Mouse (Mus musculus) midbrain, embryonic 14.5 days (tissue): ENCODE measurements around the gene Tyk2. TPM values are rescaled to one million over a fixed set of nuclear protein-coding genes. Genes with fewer than 3 reads are reported as not detected.

Source experiments
- ATAC-seq: fragments of 200-750 bp; cut with Nextera tagmentation; 2 replicates; pipeline ENCODE4 v1.8.0; 2017; ENCODE audit warnings: moderate number of reproducible peaks, moderate library complexity; ENCODE audit not compliant: low FRiP score, low TSS enrichment
- DNase-seq: peaks from one replicate; pipeline ENCODE4 v3.0.0-alpha.2; 2015
- H3K27ac ChIP-seq: fragments of 300-500 bp; sonication (generic); replicated peaks from 2 replicates; pipeline ENCODE4 v1.5.1; 2014; ENCODE audit warnings: mild to moderate bottlenecking, low read depth, low read length, moderate library complexity
- H3K27me3 ChIP-seq: fragments of 300-500 bp; sonication (generic); 2 replicates; pipeline ENCODE4 v1.6.1; 2014; ENCODE audit warnings: low read length, control low read depth, mixed read lengths; ENCODE audit not compliant: control insufficient read depth, insufficient read depth
- H3K36me3 ChIP-seq: fragments of 300-500 bp; sonication (generic); 2 replicates; pipeline ENCODE4 v1.6.1; 2014; ENCODE audit warnings: low read length, control low read depth; ENCODE audit not compliant: control insufficient read depth, insufficient read depth
- H3K4me1 ChIP-seq: fragments of 300-500 bp; sonication (generic); 2 replicates; pipeline ENCODE4 v1.6.1; 2014; ENCODE audit warnings: mild to moderate bottlenecking, antibody characterized with exemption, low read length, control low read depth; ENCODE audit not compliant: control insufficient read depth, insufficient read depth
- H3K4me2 ChIP-seq: fragments of 300-500 bp; sonication (generic); 2 replicates; pipeline ENCODE4 v1.6.1; 2014; ENCODE audit warnings: mild to moderate bottlenecking, low read length, moderate library complexity
- H3K4me3 ChIP-seq: fragments of 300-500 bp; sonication (generic); replicated peaks from 2 replicates; pipeline ENCODE4 v1.5.1; 2014; ENCODE audit warnings: low read depth, low read length
- H3K9ac ChIP-seq: fragments of 300-500 bp; sonication (generic); replicated peaks from 2 replicates; pipeline ENCODE4 v1.6.1; 2014; ENCODE audit warnings: mild to moderate bottlenecking, low read length, moderate library complexity
- H3K9me3 ChIP-seq: fragments of 300-500 bp; sonication (generic); 2 replicates; pipeline ENCODE4 v1.6.1; 2016; ENCODE audit warnings: low read length, control low read depth, mixed read lengths; ENCODE audit not compliant: control insufficient read depth
- WGBS: fragments of 180-500 bp; shearing (Covaris S2); extraction: QIAGEN DNeasy Blood & Tissue Kit; methylation state at CpG from one replicate; pipeline ENCODE4 v1.1.7; 2014; 5-methylcytosine and 5-hydroxymethylcytosine counted together
- polyA plus RNA-seq: library from polyadenylated mRNA; unstranded; fragments of >200 nt; fragmentation: Nextera tagmentation; extraction: Ambion mirVana; gene quantifications from 2 replicates; pipeline ENCODE4 v1.2.1, GENCODE M21; 2014

Gene Tyk2
- polyA plus RNA-seq, 1 experiment from 2014 or later: 8.5 TPM

DNA sequence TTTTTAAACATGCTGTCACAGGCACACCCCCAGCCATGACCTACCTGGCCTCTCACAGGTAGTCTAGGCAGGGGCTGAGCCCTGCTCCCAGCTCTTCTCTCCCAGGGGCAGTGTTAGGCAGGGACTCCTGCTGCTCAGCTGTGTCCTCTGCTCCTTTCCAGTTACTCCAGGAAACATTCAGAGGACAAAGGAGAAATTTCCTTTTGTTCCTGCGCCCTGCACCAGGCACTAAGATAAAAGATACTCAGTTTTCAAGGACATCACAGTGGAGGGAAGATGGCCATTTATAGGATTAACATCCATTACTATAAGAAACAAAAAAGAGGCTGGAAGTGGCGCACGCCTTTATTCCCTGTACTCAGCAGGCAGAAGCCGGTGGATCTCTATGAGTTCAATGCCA, 35.1 kb downstream of the Tyk2 start:
- Histone ChIP-seq H3K27me3 (no peaks in the 10 kb centered on the region), H3K9me3 (no peaks in the 10 kb centered on the region)
- no peak for ATAC-seq

DNA sequence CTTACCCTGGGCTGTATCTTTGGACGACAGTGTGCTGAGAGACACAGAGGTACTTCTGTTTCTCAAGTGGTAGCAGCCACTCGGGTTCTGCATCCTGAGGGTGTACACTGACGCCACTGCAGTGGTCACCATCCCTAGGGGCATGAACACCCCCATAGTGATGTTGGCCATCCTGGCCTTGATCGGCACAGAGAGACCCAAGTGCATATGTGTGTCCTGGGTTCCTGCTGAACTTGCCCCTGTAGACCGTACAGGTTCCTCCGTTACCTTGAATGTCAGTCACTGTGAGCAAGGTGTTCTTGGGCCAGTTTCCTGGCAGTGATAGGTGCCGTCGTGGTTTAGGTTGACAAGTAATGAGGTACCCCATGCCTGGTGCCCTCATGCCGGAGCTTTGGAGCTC, 37.6 kb downstream of the Tyk2 start:
- Histone ChIP-seq H3K4me1 (peaks cover 10% of the 10 kb centered on the region), H3K27ac (no peak overlapping the region), H3K9ac (no peak overlapping the region), H3K27me3 (no peaks in the 10 kb centered on the region), H3K36me3 (peaks cover 17% of the 10 kb centered on the region), H3K4me3 (no peak overlapping the region), H3K9me3 (no peaks in the 10 kb centered on the region), H3K4me2 (no peak overlapping the region)
- ATAC-seq: no peak
- no peak for DNase-seq
- WGBS: 96% methylated on average over 9 of the region's 9 CpGs

More for the DNA sequence above, 35.1 kb downstream of the Tyk2 start:
- Histone ChIP-seq H3K4me2 (no peak overlapping the region), H3K27ac (no peak overlapping the region), H3K4me1 (peaks cover under 1% of the 10 kb centered on the region; the same call in 1 of the 2 replicates), H3K36me3 (no peaks in the 10 kb centered on the region), H3K4me3 (no peak overlapping the region), H3K9ac (no peak overlapping the region)
- DNase-seq: no peak
- 56% methylated on average over 4 of the region's 4 CpGs for WGBS

GRCm38 (mm10) chr9:21091707-21092320, 39.2 kb downstream of the Tyk2 start, which contains the start of the genes Gm38431 and Raver1:
Gene Gm38431, minus strand, starts transcription at chr9:21091997.
Gene Raver1, minus strand, starts transcription at chr9:21092008.
- peak; percentile 100 for ATAC-seq
- Histone ChIP-seq H3K4me2 (peak within 1 kb of the TSS; percentile 76), H3K4me1 (peaks cover 10% of the 10 kb centered on the region), H3K9me3 (no peaks in the 10 kb centered on the region), H3K36me3 (peaks cover 33% of the 10 kb centered on the region), H3K27me3 (no peaks in the 10 kb centered on the region), H3K4me3 (peak within 1 kb of the TSS; percentile 69), H3K9ac (peak within 1 kb of the TSS; percentile 69), H3K27ac (peak within 1 kb of the TSS; percentile 87)
- DNase-seq: peak; percentile 98
- WGBS: under 1% methylated on average over 54 of the region's 54 CpGs

DNA sequence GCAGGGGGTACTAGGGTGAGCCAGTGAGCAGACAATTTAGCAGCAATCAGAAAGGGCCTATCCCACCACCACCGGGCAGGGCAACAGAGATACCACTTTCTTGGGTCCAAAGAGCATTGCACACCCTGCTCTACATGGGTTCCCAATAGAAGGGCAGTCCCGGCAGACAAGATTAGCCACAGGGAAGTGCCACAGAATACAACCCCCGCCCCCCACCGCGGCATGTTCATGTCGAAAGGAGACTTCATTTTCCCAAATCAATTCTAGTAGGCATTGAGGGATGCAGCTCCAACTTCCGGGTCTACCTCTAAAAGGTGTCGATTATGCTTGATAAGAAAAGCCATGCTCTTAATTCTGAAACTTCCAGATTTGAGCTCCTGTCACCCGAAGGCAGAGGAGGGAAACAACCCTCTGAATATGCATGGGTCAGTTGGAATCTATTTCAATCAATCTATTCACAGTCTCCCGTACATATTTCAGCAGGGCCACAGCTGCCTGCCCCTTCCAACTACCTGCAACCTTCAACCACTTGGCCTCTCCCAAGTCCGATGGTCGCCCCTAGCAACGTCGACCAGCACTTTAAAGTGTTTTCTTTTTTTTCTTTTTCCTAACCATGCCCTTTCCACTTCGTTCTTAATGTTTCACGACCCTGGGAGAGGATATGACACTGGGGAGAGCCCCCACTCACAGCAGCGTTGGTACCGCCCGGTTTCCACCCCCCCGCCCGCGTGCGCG, 39.9 kb downstream of the Tyk2 start:
- no peak for ATAC-seq

DNA sequence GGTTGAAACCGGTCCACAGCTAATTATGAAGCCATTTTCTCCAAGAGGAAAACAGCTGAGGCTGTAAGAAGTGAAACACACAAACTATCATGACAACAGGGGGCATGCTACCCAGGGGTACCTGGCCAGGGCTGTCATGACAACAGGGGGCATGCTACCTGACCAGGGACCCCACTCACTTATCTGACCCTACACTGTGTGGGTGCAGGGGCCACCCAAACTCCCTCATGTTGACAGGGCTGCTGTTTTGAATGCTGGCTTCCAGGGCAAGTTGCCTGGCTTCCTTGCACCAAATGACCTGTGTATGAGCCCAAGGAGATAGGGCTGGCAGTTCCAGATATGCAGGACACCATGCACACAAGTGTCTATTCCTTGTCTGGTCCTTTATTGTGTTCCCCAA, 40.5 kb downstream of the Tyk2 start:
- DNase-seq (no peak), ATAC-seq (no peak)
- H3K9ac ChIP-seq: peak overlapping the region; percentile 69
- H3K27ac ChIP-seq: peak overlapping the region; percentile 87; the same call in 1 of the 2 replicates
- peaks cover 46% of the 10 kb centered on the region for H3K36me3 ChIP-seq
- no peaks in the 10 kb centered on the region for H3K9me3 ChIP-seq
- peaks cover 10% of the 10 kb centered on the region for H3K4me1 ChIP-seq
- 100% methylated on average over 1 of the region's 1 CpGs for WGBS
- H3K4me3 ChIP-seq: peak overlapping the region; percentile 69
- peak overlapping the region; percentile 76 for H3K4me2 ChIP-seq
- H3K27me3 ChIP-seq: no peaks in the 10 kb centered on the region

More for the DNA sequence above, 39.9 kb downstream of the Tyk2 start:
- Histone ChIP-seq H3K4me2 (peak overlapping the region; percentile 76), H3K27ac (peak overlapping the region; percentile 87), H3K4me1 (peaks cover 10% of the 10 kb centered on the region), H3K9me3 (no peaks in the 10 kb centered on the region), H3K27me3 (no peaks in the 10 kb centered on the region), H3K9ac (peak overlapping the region; percentile 69), H3K36me3 (peaks cover 40% of the 10 kb centered on the region), H3K4me3 (peak overlapping the region; percentile 69)
- DNase-seq: no peak
- WGBS: 2% methylated on average over 24 of the region's 24 CpGs

DNA sequence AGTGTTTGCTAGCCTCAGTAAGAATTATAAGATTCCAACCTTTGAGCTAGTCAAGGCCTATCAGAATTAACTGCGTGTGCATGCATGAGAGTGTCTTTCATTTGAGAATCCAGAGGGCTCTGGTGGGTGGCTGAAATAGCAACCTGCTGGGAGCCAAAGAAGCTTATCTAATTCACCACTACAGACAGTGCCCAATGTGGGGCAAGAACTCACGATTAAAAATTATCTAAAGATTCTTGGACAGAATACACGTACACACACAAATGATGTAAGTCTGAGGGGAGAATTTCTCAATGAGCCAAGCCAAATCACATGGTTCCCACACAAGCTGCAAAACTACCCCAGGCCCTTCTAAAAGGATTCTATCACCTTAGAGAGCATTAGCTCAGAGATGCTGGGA, 47.7 kb downstream of the Tyk2 start:
- DNase-seq (no peak), ATAC-seq (no peak)
- Histone ChIP-seq H3K36me3 (peaks cover 94% of the 10 kb centered on the region), H3K9me3 (no peaks in the 10 kb centered on the region), H3K27me3 (no peaks in the 10 kb centered on the region), H3K4me3 (no peak overlapping the region), H3K4me1 (no peaks in the 10 kb centered on the region), H3K4me2 (no peak overlapping the region), H3K27ac (no peak overlapping the region), H3K9ac (no peak overlapping the region)
- WGBS: 76% methylated on average over 3 of the region's 3 CpGs

DNA sequence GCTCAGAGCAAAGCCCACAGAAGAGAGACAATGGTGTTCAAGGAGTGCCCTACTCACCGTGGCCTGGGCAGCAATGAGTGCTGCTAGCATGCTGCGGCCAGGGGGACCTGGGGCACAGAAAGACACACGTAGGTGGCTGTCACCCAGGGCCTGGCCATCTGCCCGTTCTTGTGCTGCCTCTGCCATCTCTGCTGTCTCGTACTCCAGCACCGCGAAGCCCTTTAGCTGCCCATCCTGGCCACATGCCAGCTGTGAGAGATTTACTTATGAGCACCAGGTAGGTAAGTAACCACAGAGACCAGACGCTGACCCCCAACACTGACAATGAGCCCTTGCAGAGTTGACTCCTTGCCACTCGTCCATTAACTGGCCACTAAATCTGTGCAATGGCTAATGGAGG, 49.9 kb downstream of the Tyk2 start:
- H3K27ac ChIP-seq: no peak overlapping the region
- H3K4me3 ChIP-seq: no peak overlapping the region
- 90% methylated on average over 9 of the region's 9 CpGs for whole genome bisulfite sequencing
- H3K36me3 ChIP-seq: peaks cover 94% of the 10 kb centered on the region
- DNase-seq: no peak
- no peak for ATAC-seq
- H3K4me2 ChIP-seq: no peak overlapping the region
- H3K9ac ChIP-seq: no peak overlapping the region
- H3K4me1 ChIP-seq: no peaks in the 10 kb centered on the region
- no peaks in the 10 kb centered on the region for H3K27me3 ChIP-seq
- H3K9me3 ChIP-seq: no peaks in the 10 kb centered on the region

- no peak overlapping the region for H3K9ac ChIP-seq
- H3K9me3 ChIP-seq: no peaks in the 10 kb centered on the region
- 95% methylated on average over 3 of the region's 3 CpGs for WGBS
- no peak overlapping the region for H3K4me3 ChIP-seq
- H3K27me3 ChIP-seq: no peaks in the 10 kb centered on the region
- peaks cover 59% of the 10 kb centered on the region for H3K36me3 ChIP-seq
- H3K27ac ChIP-seq: no peak overlapping the region
- no peak overlapping the region for H3K4me2 ChIP-seq
- DNase-seq: no peak
- H3K4me1 ChIP-seq: peaks cover 8% of the 10 kb centered on the region; the same call in 1 of the 2 replicates
- ATAC-seq: no peak
Observed at GRCm38 (mm10) chr9:21075625-21076024, 55.4 kb downstream of the Tyk2 start.
